Mouse (Mus musculus): Measurements from ENCODE around the gene Tiam2.

Gene Tiam2

GRCm38 (mm10) chr17:3396881-3397281 is 70.5 kb downstream of the Tiam2 start:
- no peak for DNase-seq (ENCODE audit: low read depth)

GRCm38 (mm10) chr17:3397836-3398235 is 71.5 kb downstream of the Tiam2 start:
- DNase-seq (ENCODE audit: low read depth): no peak

- no peak for DNase-seq (ENCODE audit: low read depth)
Measured at GRCm38 (mm10) chr17:3405350-3406073, 79.1 kb downstream of the Tiam2 start.

- DNase-seq (ENCODE audit: low read depth): no peak
Measured at GRCm38 (mm10) chr17:3407051-3407450, 80.7 kb downstream of the Tiam2 start.

- no peak for DNase-seq (ENCODE audit: low read depth)
Measured at GRCm38 (mm10) chr17:3410307-3410706, 83.9 kb downstream of the Tiam2 start.

GRCm38 (mm10) chr17:3412771-3413170 is 86.4 kb downstream of the Tiam2 start:
- DNase-seq (ENCODE audit: low read depth): no peak

- DNase-seq (ENCODE audit: low read depth): peak; percentile 20
Measured at GRCm38 (mm10) chr17:3415580-3415979, 89.2 kb downstream of the Tiam2 start.

- DNase-seq (ENCODE audit: low read depth): no peak
Measured at GRCm38 (mm10) chr17:3416401-3416800, 90.0 kb downstream of the Tiam2 start.

- peak; percentile 76 for DNase-seq (ENCODE audit: low read depth)
Measured at GRCm38 (mm10) chr17:3419368-3419928, 93.1 kb downstream of the Tiam2 start.

- DNase-seq (ENCODE audit: low read depth): no peak
Measured at GRCm38 (mm10) chr17:3420148-3420547, 93.8 kb downstream of the Tiam2 start.

GRCm38 (mm10) chr17:3423416-3423815 is 97.0 kb downstream of the Tiam2 start:
- peak; percentile 72 for DNase-seq (ENCODE audit: low read depth)

GRCm38 (mm10) chr17:3428659-3429058 is 102.3 kb downstream of the Tiam2 start:
- DNase-seq (ENCODE audit: low read depth): no peak

- DNase-seq (ENCODE audit: low read depth): no peak
Measured at GRCm38 (mm10) chr17:3432590-3433498, 106.5 kb downstream of the Tiam2 start.

GRCm38 (mm10) chr17:3433521-3434271 is 107.3 kb downstream of the Tiam2 start:
- peak; percentile 37 for DNase-seq (ENCODE audit: low read depth)

- no peak for DNase-seq (ENCODE audit: low read depth)
Measured at GRCm38 (mm10) chr17:3435299-3435698, 108.9 kb downstream of the Tiam2 start.

GRCm38 (mm10) chr17:3436841-3437515 is 110.6 kb downstream of the Tiam2 start:
- no peak for DNase-seq (ENCODE audit: low read depth)

GRCm38 (mm10) chr17:3442526-3443401 is 116.4 kb downstream of the Tiam2 start:
- peak; percentile 74 for DNase-seq (ENCODE audit: low read depth)

- peak; percentile 78 for DNase-seq (ENCODE audit: low read depth)
Measured at GRCm38 (mm10) chr17:3446191-3446950, 120.0 kb downstream of the Tiam2 start.

GRCm38 (mm10) chr17:3448725-3449124 is 122.4 kb downstream of the Tiam2 start:
- peak; percentile 86 for DNase-seq (ENCODE audit: low read depth)

- peak; percentile 78 for DNase-seq (ENCODE audit: low read depth)
Measured at GRCm38 (mm10) chr17:3451077-3451476, 124.7 kb downstream of the Tiam2 start.

All from NIH3T3 (cell line).